Mouse (Mus musculus): Measurements from ENCODE around the gene Rps4x.

Gene Rps4x

GRCm38 (mm10) chrX:102188712-102189497 is at the start of gene Rps4x:
Gene Rps4x, minus strand, starts transcription at chrX:102189394.
- peak; percentile 84 for DNase-seq (ENCODE audit: low spot score)

- DNase-seq (ENCODE audit: low spot score): peak; percentile 41
Measured at GRCm38 (mm10) chrX:102219126-102219525, 29.9 kb upstream of the Rps4x start.

GRCm38 (mm10) chrX:102215356-102215755 is 26.2 kb upstream of the Rps4x start:
- peak; percentile 23 for DNase-seq (ENCODE audit: low spot score)

GRCm38 (mm10) chrX:102190840-102191239 is 1.6 kb upstream of the Rps4x start:
- DNase-seq (ENCODE audit: low spot score): no peak

GRCm38 (mm10) chrX:102189581-102189980 is 387 bp upstream of the Rps4x start:
- no peak for DNase-seq (ENCODE audit: low spot score)

- DNase-seq (ENCODE audit: low spot score): no peak
Measured at GRCm38 (mm10) chrX:102187023-102187699, 2.0 kb downstream of the Rps4x start.

- DNase-seq (ENCODE audit: low spot score): no peak
Measured at GRCm38 (mm10) chrX:102182575-102182974, 6.6 kb downstream of the Rps4x start.

- no peak for DNase-seq (ENCODE audit: low spot score)
Measured at GRCm38 (mm10) chrX:102175538-102176287, 13.5 kb downstream of the Rps4x start.

- no peak for DNase-seq (ENCODE audit: low spot score)
Measured at GRCm38 (mm10) chrX:102170900-102171299, 18.3 kb downstream of the Rps4x start.

- DNase-seq (ENCODE audit: low spot score): no peak
Measured at GRCm38 (mm10) chrX:102170135-102170534, 19.1 kb downstream of the Rps4x start.

GRCm38 (mm10) chrX:102169724-102170123 is 19.5 kb downstream of the Rps4x start:
- DNase-seq (ENCODE audit: low spot score): peak; percentile 61

- peak; percentile 62 for DNase-seq (ENCODE audit: low spot score)
Measured at GRCm38 (mm10) chrX:102166986-102167385, 22.2 kb downstream of the Rps4x start.

GRCm38 (mm10) chrX:102166521-102166920 is 22.7 kb downstream of the Rps4x start:
- no peak for DNase-seq (ENCODE audit: low spot score)

- DNase-seq (ENCODE audit: low spot score): peak; percentile 29
Measured at GRCm38 (mm10) chrX:102163529-102163928, 25.7 kb downstream of the Rps4x start.

- no peak for DNase-seq (ENCODE audit: low spot score)
Measured at GRCm38 (mm10) chrX:102163096-102163495, 26.1 kb downstream of the Rps4x start.

GRCm38 (mm10) chrX:102160528-102160927 is 28.7 kb downstream of the Rps4x start:
- DNase-seq (ENCODE audit: low spot score): no peak

- peak; percentile 60 for DNase-seq (ENCODE audit: low spot score)
Measured at GRCm38 (mm10) chrX:102159778-102160177, 29.4 kb downstream of the Rps4x start.

- DNase-seq (ENCODE audit: low spot score): no peak
Measured at GRCm38 (mm10) chrX:102157423-102157791, 31.8 kb downstream of the Rps4x start.

- DNase-seq (ENCODE audit: low spot score): peak; percentile 93
Measured at GRCm38 (mm10) chrX:102156618-102157422, 32.4 kb downstream of the Rps4x start, which contains the start of gene Ercc6l. Gene Ercc6l, minus strand, starts transcription at chrX:102157091.

- peak; percentile 53 for DNase-seq (ENCODE audit: low spot score)
Measured at GRCm38 (mm10) chrX:102141157-102141556, 48.0 kb downstream of the Rps4x start.

All from adipocyte (in vitro differentiated cells).